Comparison of ENCODE assay signal across 8 mouse cellular contexts in the genomic region with DNA sequence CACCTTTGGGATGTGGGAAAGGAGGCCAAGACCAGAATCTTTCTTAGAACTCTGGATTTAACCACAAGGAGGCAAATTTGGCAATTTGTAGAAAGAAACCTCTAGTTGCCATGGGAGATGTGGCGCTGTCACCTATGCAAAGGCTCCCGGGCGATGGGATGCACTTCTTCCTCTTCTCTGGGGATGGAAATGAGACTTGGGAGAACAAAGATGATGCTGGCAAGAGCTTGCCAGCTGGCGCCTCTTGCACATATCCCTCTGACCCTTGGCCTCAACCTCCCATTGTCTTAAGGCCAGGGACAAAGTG. TPM values are rescaled to one million over a fixed set of nuclear protein-coding genes. Genes with fewer than 3 reads are reported as not detected.
DNase-seq lines count a peak whose midpoint lies in the region; ATAC-seq and TF ChIP-seq lines count a peak whose summit lies in the region.

No protein-coding gene starts in this region.

- TF ChIP-seq EP300 in heart, postnatal 0 days (IDR thresholded peaks at IDR 0.05; ENCODE audit: low read depth), result no peak

- 0 out of 2 replicates have a peak overlapping the region, but pooled peaks have one; percentile 12 for H3K9ac ChIP-seq in heart, postnatal 0 days (replicated peaks; ENCODE audit: low read depth, low read length)
- no peak overlapping the region for H3K9ac ChIP-seq in intestine, embryonic 14.5 days (ENCODE audit: low read length)

- H3K9me3 ChIP-seq in heart, postnatal 0 days (replicated peaks; ENCODE audit: control insufficient read depth, low read length), result no peaks in the 10 kb centered on the region
- H3K9me3 ChIP-seq in embryonic facial prominence, embryonic 10.5 days, result 0 out of 2 replicates have a peak, but pooled peaks cover 1% of the 10 kb centered on the region
- no peaks in the 10 kb centered on the region for H3K9me3 ChIP-seq in intestine, embryonic 14.5 days (ENCODE audit: control insufficient read depth, low read length)

- no peak overlapping the region for H3K27ac ChIP-seq in heart, postnatal 0 days (ENCODE audit: low read depth)
- peak overlapping the region; percentile 82 for H3K27ac ChIP-seq in embryonic facial prominence, embryonic 10.5 days (replicated peaks)
- no peak overlapping the region for H3K27ac ChIP-seq in intestine, embryonic 14.5 days (ENCODE audit: low read depth)

- peak overlapping the region; percentile 64; the same call in 1 of the 2 replicates for H3K4me2 ChIP-seq in heart, postnatal 0 days (ENCODE audit: low read depth, low read length)
- peak overlapping the region; percentile 89 for H3K4me2 ChIP-seq in intestine, embryonic 14.5 days (ENCODE audit: low read length)

- 28% methylated on average over 4 of the region's 4 CpGs for WGBS in heart, postnatal 0 days
- WGBS in embryonic facial prominence, embryonic 10.5 days, result 8% methylated on average over 4 of the region's 4 CpGs
- 20% methylated on average over 4 of the region's 4 CpGs for WGBS in intestine, embryonic 14.5 days

- no peaks in the 10 kb centered on the region for H3K4me1 ChIP-seq in heart, postnatal 0 days (ENCODE audit: control insufficient read depth, insufficient read depth)
- H3K4me1 ChIP-seq in embryonic facial prominence, embryonic 10.5 days, result peaks cover 14% of the 10 kb centered on the region; the same call in 1 of the 2 replicates
- H3K4me1 ChIP-seq in intestine, embryonic 14.5 days (replicated peaks; ENCODE audit: control insufficient read depth, insufficient read depth, low read length), result no peaks in the 10 kb centered on the region

- peak overlapping the region; percentile 49 for H3K4me3 ChIP-seq in heart, postnatal 0 days (ENCODE audit: low read depth, low read length)
- peak overlapping the region; percentile 76 for H3K4me3 ChIP-seq in embryonic facial prominence, embryonic 10.5 days
- peak overlapping the region; percentile 47 for H3K4me3 ChIP-seq in intestine, embryonic 14.5 days (ENCODE audit: low read depth, low read length)

- intact Hi-C loops in heart, postnatal 36 days (cut with DNase I), result no loop called here

- peaks cover 29% of the 10 kb centered on the region for H3K27me3 ChIP-seq in heart, postnatal 0 days (ENCODE audit: control insufficient read depth, insufficient read depth, low read length)
- H3K27me3 ChIP-seq in embryonic facial prominence, embryonic 10.5 days (replicated peaks; ENCODE audit: low read depth, poor library complexity, severe bottlenecking), result peaks cover 45% of the 10 kb centered on the region
- H3K27me3 ChIP-seq in intestine, embryonic 14.5 days (replicated peaks; ENCODE audit: control insufficient read depth, insufficient read depth, low read length), result peaks cover 14% of the 10 kb centered on the region; the same call in 1 of the 2 replicates

- no peak for TF ChIP-seq CTCF in heart, postnatal 0 days (IDR thresholded peaks at IDR 0.05; ENCODE audit: low read depth)

- DNase-seq in heart, postnatal 0 days (ENCODE audit: low spot score), result no peak
- DNase-seq in heart, postnatal 36 days, result no peak
- peak; percentile 11 for DNase-seq in embryonic facial prominence, embryonic 10.5 days (ENCODE audit: low spot score)
- DNase-seq in intestine, embryonic 14.5 days (ENCODE audit: low spot score), result no peak
- DNase-seq in neural tube, embryonic 10.5 days (ENCODE audit: extremely low spot score, low spot score), result peak; percentile 26
- no peak for DNase-seq in urinary bladder, postnatal 36 days (ENCODE audit: low spot score in 2 of 2)
- DNase-seq in T-cell, adult 2 months (ENCODE audit: low spot score), result no peak

- H3K36me3 ChIP-seq in heart, postnatal 0 days (replicated peaks; ENCODE audit: control insufficient read depth, insufficient read depth, low read length), result no peaks in the 10 kb centered on the region
- no peaks in the 10 kb centered on the region for H3K36me3 ChIP-seq in embryonic facial prominence, embryonic 10.5 days (replicated peaks)
- no peaks in the 10 kb centered on the region for H3K36me3 ChIP-seq in intestine, embryonic 14.5 days (ENCODE audit: control insufficient read depth, insufficient read depth, low read length)

- no peak for ATAC-seq in heart, postnatal 0 days (ENCODE audit: insufficient read depth, low read depth)
- ATAC-seq in intestine, embryonic 14.5 days (replicated peaks; ENCODE audit: low FRiP score, low TSS enrichment, low read depth), result no peak
- no peak for ATAC-seq in activated CD4-positive, CD25-positive, alpha-beta regulatory T cell, adult 4 months

RNA-seq across cellular contexts. Expression of a gene that starts 0.7 kb away (rescaled TPM):
- total RNA-seq in heart, postnatal 0 days (2014; rRNA removed; ENCODE audit: low replicate concordance), result 0.08 TPM in 1 of 2 replicates, not detected in the other
- not detected in 2 replicates for polyA plus RNA-seq in heart, postnatal 0 days (2015; fragmentation: Nextera tagmentation; extraction: Ambion mirVana)
- 1 to 10 TPM; 2.4 to 3.2 TPM for total RNA-seq in heart, postnatal 36 days (2021)
- 0.97 and 1.1 TPM in 2 replicates for polyA plus RNA-seq in embryonic facial prominence, embryonic 10.5 days (2016; fragmentation: Nextera tagmentation; extraction: Ambion mirVana)
- 0.26 and 0.27 TPM in 2 replicates for polyA plus RNA-seq in intestine, embryonic 14.5 days (2014; fragmentation: Nextera tagmentation; extraction: Ambion mirVana)
- polyA plus RNA-seq in activated CD4-positive, CD25-positive, alpha-beta regulatory T cell, adult 4 months (2017; shearing (Covaris generic)), result not detected

Comparison
In these comparisons a context has a peak if more than half of its experiments do, and no peak if none do; other contexts are left out.
1. DNase-seq: peak in embryonic facial prominence, embryonic 10.5 days (single experiment) and neural tube, embryonic 10.5 days (single experiment); none in heart, postnatal 0 days (single experiment), heart, postnatal 36 days (0 of 2), intestine, embryonic 14.5 days (single experiment), urinary bladder, postnatal 36 days (0 of 2) and T-cell, adult 2 months (single experiment).
2. Peak in every context shown above with its lines, with median percentiles within 50 percentile points of each other: H3K4me3 ChIP-seq.